Mouse (Mus musculus): ENCODE results near the gene Txn2.

The Txn2 gene

GRCm38 (mm10) chr15:77928673-77929331, at the start of gene Txn2:
Gene Txn2 (minus strand): TSS chr15:77929006.
- in situ Hi-C loops (cut with MboI; ENCODE audit: low pct_unique_long_range_greater_than_20kb in 1 of 2, low sequenced_read_pairs in 2 of 2, unreplicated experiment in 1 of 2): no loop called here

GRCm38 (mm10) chr15:77977663-77978062, 48.9 kb upstream of the Txn2 start:
- in situ Hi-C loops (cut with MboI; ENCODE audit: low pct_unique_long_range_greater_than_20kb in 1 of 2, low sequenced_read_pairs in 2 of 2, unreplicated experiment in 1 of 2): no loop called here

GRCm38 (mm10) chr15:77974165-77974841, 45.5 kb upstream of the Txn2 start:
- in situ Hi-C loops (cut with MboI; ENCODE audit: low pct_unique_long_range_greater_than_20kb in 1 of 2, low sequenced_read_pairs in 2 of 2, unreplicated experiment in 1 of 2): no loop called here

GRCm38 (mm10) chr15:77970470-77971292, 41.9 kb upstream of the Txn2 start, which contains the start of gene Eif3d:
Gene Eif3d (minus strand): TSS chr15:77970813.
- in situ Hi-C loops (cut with MboI; ENCODE audit: low pct_unique_long_range_greater_than_20kb in 1 of 2, low sequenced_read_pairs in 2 of 2, unreplicated experiment in 1 of 2): no loop called here

GRCm38 (mm10) chr15:77969940-77970469, 41.2 kb upstream of the Txn2 start:
- in situ Hi-C loops (cut with MboI; ENCODE audit: low pct_unique_long_range_greater_than_20kb in 1 of 2, low sequenced_read_pairs in 2 of 2, unreplicated experiment in 1 of 2): no loop called here

GRCm38 (mm10) chr15:77965117-77965528, 36.3 kb upstream of the Txn2 start:
- in situ Hi-C loops (cut with MboI; ENCODE audit: low pct_unique_long_range_greater_than_20kb in 1 of 2, low sequenced_read_pairs in 2 of 2, unreplicated experiment in 1 of 2): no loop called here

GRCm38 (mm10) chr15:77962447-77962846, 33.6 kb upstream of the Txn2 start:
- in situ Hi-C loops (cut with MboI; ENCODE audit: low pct_unique_long_range_greater_than_20kb in 1 of 2, low sequenced_read_pairs in 2 of 2, unreplicated experiment in 1 of 2): no loop called here

- in situ Hi-C loops (cut with MboI; ENCODE audit: low pct_unique_long_range_greater_than_20kb in 1 of 2, low sequenced_read_pairs in 2 of 2, unreplicated experiment in 1 of 2): no loop called here
Measured at GRCm38 (mm10) chr15:77960693-77961092, 31.9 kb upstream of the Txn2 start.

- in situ Hi-C loops (cut with MboI; ENCODE audit: low pct_unique_long_range_greater_than_20kb in 1 of 2, low sequenced_read_pairs in 2 of 2, unreplicated experiment in 1 of 2): no loop called here
Measured at GRCm38 (mm10) chr15:77958071-77958470, 29.3 kb upstream of the Txn2 start.

- in situ Hi-C loops (cut with MboI; ENCODE audit: low pct_unique_long_range_greater_than_20kb in 1 of 2, low sequenced_read_pairs in 2 of 2, unreplicated experiment in 1 of 2): no loop called here
Measured at GRCm38 (mm10) chr15:77957625-77958024, 28.8 kb upstream of the Txn2 start.

- in situ Hi-C loops (cut with MboI; ENCODE audit: low pct_unique_long_range_greater_than_20kb in 1 of 2, low sequenced_read_pairs in 2 of 2, unreplicated experiment in 1 of 2): no loop called here
Measured at GRCm38 (mm10) chr15:77956404-77956901, 27.6 kb upstream of the Txn2 start, which contains the start of gene Foxred2. Gene Foxred2 (minus strand): TSS chr15:77956722.

GRCm38 (mm10) chr15:77955440-77956403, 26.9 kb upstream of the Txn2 start:
- in situ Hi-C loops (cut with MboI; ENCODE audit: low pct_unique_long_range_greater_than_20kb in 1 of 2, low sequenced_read_pairs in 2 of 2, unreplicated experiment in 1 of 2): no loop called here

GRCm38 (mm10) chr15:77954362-77954761, 25.6 kb upstream of the Txn2 start:
- in situ Hi-C loops (cut with MboI; ENCODE audit: low pct_unique_long_range_greater_than_20kb in 1 of 2, low sequenced_read_pairs in 2 of 2, unreplicated experiment in 1 of 2): no loop called here

GRCm38 (mm10) chr15:77952921-77953320, 24.1 kb upstream of the Txn2 start:
- in situ Hi-C loops (cut with MboI; ENCODE audit: low pct_unique_long_range_greater_than_20kb in 1 of 2, low sequenced_read_pairs in 2 of 2, unreplicated experiment in 1 of 2): no loop called here

- in situ Hi-C loops (cut with MboI; ENCODE audit: low pct_unique_long_range_greater_than_20kb in 1 of 2, low sequenced_read_pairs in 2 of 2, unreplicated experiment in 1 of 2): no loop called here
Measured at GRCm38 (mm10) chr15:77949061-77949460, 20.3 kb upstream of the Txn2 start.

- in situ Hi-C loops (cut with MboI; ENCODE audit: low pct_unique_long_range_greater_than_20kb in 1 of 2, low sequenced_read_pairs in 2 of 2, unreplicated experiment in 1 of 2): no loop called here
Measured at GRCm38 (mm10) chr15:77945711-77946110, 16.9 kb upstream of the Txn2 start.

- in situ Hi-C loops (cut with MboI; ENCODE audit: low pct_unique_long_range_greater_than_20kb in 1 of 2, low sequenced_read_pairs in 2 of 2, unreplicated experiment in 1 of 2): no loop called here
Measured at GRCm38 (mm10) chr15:77941563-77941962, 12.8 kb upstream of the Txn2 start.

GRCm38 (mm10) chr15:77938516-77938915, 9.7 kb upstream of the Txn2 start:
- in situ Hi-C loops (cut with MboI; ENCODE audit: low pct_unique_long_range_greater_than_20kb in 1 of 2, low sequenced_read_pairs in 2 of 2, unreplicated experiment in 1 of 2): no loop called here
